Mouse (Mus musculus): ENCODE measurements around the gene Arl3.
A peak's percentile ranks its signal among the peaks of the same experiment; 100 is the strongest.

Arl3 gene

GRCm38 (mm10) chr19:46537357-46537756 lies 35.6 kb downstream of the Arl3 start:
- no peak for ATAC-seq (ENCODE audit: insufficient number of reproducible peaks, low FRiP score, low TSS enrichment)

GRCm38 (mm10) chr19:46534542-46535098 lies 38.4 kb downstream of the Arl3 start:
- no peak for ATAC-seq (ENCODE audit: insufficient number of reproducible peaks, low FRiP score, low TSS enrichment)

GRCm38 (mm10) chr19:46533525-46533924 lies 39.5 kb downstream of the Arl3 start:
- no peak for ATAC-seq (ENCODE audit: insufficient number of reproducible peaks, low FRiP score, low TSS enrichment)

- no peak for ATAC-seq (ENCODE audit: insufficient number of reproducible peaks, low FRiP score, low TSS enrichment)
Measured at GRCm38 (mm10) chr19:46533066-46533465, 39.9 kb downstream of the Arl3 start.

- ATAC-seq (ENCODE audit: insufficient number of reproducible peaks, low FRiP score, low TSS enrichment) = no peak
Measured at GRCm38 (mm10) chr19:46532031-46532688, 40.8 kb downstream of the Arl3 start.

GRCm38 (mm10) chr19:46531071-46532030 lies 41.6 kb downstream of the Arl3 start:
- ATAC-seq (ENCODE audit: insufficient number of reproducible peaks, low FRiP score, low TSS enrichment) = no peak

GRCm38 (mm10) chr19:46530449-46530990 lies 42.5 kb downstream of the Arl3 start:
- no peak for ATAC-seq (ENCODE audit: insufficient number of reproducible peaks, low FRiP score, low TSS enrichment)

- no peak for ATAC-seq (ENCODE audit: insufficient number of reproducible peaks, low FRiP score, low TSS enrichment)
Measured at GRCm38 (mm10) chr19:46529601-46530448, 43.2 kb downstream of the Arl3 start.

GRCm38 (mm10) chr19:46528529-46529213 lies 44.3 kb downstream of the Arl3 start:
- peak; percentile 46 for ATAC-seq (ENCODE audit: insufficient number of reproducible peaks, low FRiP score, low TSS enrichment)

GRCm38 (mm10) chr19:46527632-46528528 lies 45.1 kb downstream of the Arl3 start:
- no peak for ATAC-seq (ENCODE audit: insufficient number of reproducible peaks, low FRiP score, low TSS enrichment)

- no peak for ATAC-seq (ENCODE audit: insufficient number of reproducible peaks, low FRiP score, low TSS enrichment)
Measured at GRCm38 (mm10) chr19:46525691-46526631, 47.0 kb downstream of the Arl3 start.

- ATAC-seq (ENCODE audit: insufficient number of reproducible peaks, low FRiP score, low TSS enrichment) = no peak
Measured at GRCm38 (mm10) chr19:46524601-46525321, 48.2 kb downstream of the Arl3 start.

GRCm38 (mm10) chr19:46524152-46524544 lies 48.9 kb downstream of the Arl3 start:
- no peak for ATAC-seq (ENCODE audit: insufficient number of reproducible peaks, low FRiP score, low TSS enrichment)

- ATAC-seq (ENCODE audit: insufficient number of reproducible peaks, low FRiP score, low TSS enrichment) = 0 out of 2 replicates have a peak, but pooled peaks have one; percentile 4
Measured at GRCm38 (mm10) chr19:46523480-46524151, 49.4 kb downstream of the Arl3 start.

GRCm38 (mm10) chr19:46523131-46523479 lies 49.9 kb downstream of the Arl3 start:
- ATAC-seq (ENCODE audit: insufficient number of reproducible peaks, low FRiP score, low TSS enrichment) = no peak

- ATAC-seq (ENCODE audit: insufficient number of reproducible peaks, low FRiP score, low TSS enrichment) = no peak
Measured at GRCm38 (mm10) chr19:46522433-46523044, 50.5 kb downstream of the Arl3 start.

Data from cerebellum, adult (tissue).